Mouse (Mus musculus) embryonic fibroblast, embryonic 13.5 days (primary cell): ENCODE measurements around the gene Pagr1a. TPM values are rescaled to one million over a fixed set of nuclear protein-coding genes. Genes with fewer than 3 reads are reported as not detected.

Experiments used
- H3K27ac ChIP-seq: 2 replicates; pipeline ENCODE4 v1.5.1; 2012; ENCODE audit warnings: low read length, control low read depth, inconsistent platforms; ENCODE audit not compliant: insufficient read depth
- H3K4me1 ChIP-seq: 2 replicates; pipeline ENCODE4 v1.6.1; 2011; ENCODE audit warnings: low read length; ENCODE audit not compliant: control insufficient read depth, insufficient read depth
- H3K4me3 ChIP-seq: 2 replicates; pipeline ENCODE4 v1.5.1; 2011; ENCODE audit warnings: mild to moderate bottlenecking, control low read depth, low read length; ENCODE audit not compliant: insufficient read depth
- CTCF ChIP-seq: IDR thresholded peaks from 2 replicates; pipeline ENCODE4 v1.5.1; 2011; ENCODE audit warnings: mild to moderate bottlenecking, control low read depth, low read length, moderate library complexity, borderline replicate concordance; ENCODE audit not compliant: insufficient read depth
- POLR2A ChIP-seq: IDR thresholded peaks from 2 replicates; pipeline ENCODE4 v1.6.1; 2011; ENCODE audit warnings: low read depth, mild to moderate bottlenecking, control low read depth, low read length, moderate library complexity
- polyA plus RNA-seq: library from polyadenylated mRNA; stranded (reverse); fragments of >200 nt; gene quantifications from 2 replicates; pipeline ENCODE4 v1.2.4, GENCODE M21; 2011; ENCODE audit warnings: low read depth; ENCODE audit not compliant: missing spikeins, insufficient read length

Gene Pagr1a
- polyA plus RNA-seq, 1 experiment, result 14.3 TPM

GRCm38 (mm10) chr7:127016081-127016480 is 1.1 kb downstream of the Pagr1a start:
- TF ChIP-seq CTCF (no peak), POLR2A (no peak; the same call in 1 of the 2 replicates)
- peak overlapping the region; percentile 85 for H3K27ac ChIP-seq
- peak overlapping the region; percentile 73 for H3K4me3 ChIP-seq
- peaks cover 2% of the 10 kb centered on the region; the same call in 1 of the 2 replicates for H3K4me1 ChIP-seq

- Histone ChIP-seq H3K4me3 (no peak overlapping the region), H3K4me1 (peaks cover 2% of the 10 kb centered on the region; the same call in 1 of the 2 replicates), H3K27ac (no peak overlapping the region)
- no peak for TF ChIP-seq POLR2A
- no peak for TF ChIP-seq CTCF
These were observed 2.2 kb downstream of the Pagr1a start for GRCm38 (mm10) chr7:127014993-127015392.

- TF ChIP-seq CTCF, result no peak
- TF ChIP-seq POLR2A, result peak; percentile 73
- Histone ChIP-seq H3K4me3 (peak within 1 kb of the TSS; percentile 78), H3K4me1 (peaks cover 2% of the 10 kb centered on the region), H3K27ac (peak within 1 kb of the TSS; percentile 28)
These were observed 2.8 kb downstream of the Pagr1a start, which contains the start of gene Mvp for GRCm38 (mm10) chr7:127014320-127014719. TSS of gene Mvp (minus strand) at chr7:127014621.

GRCm38 (mm10) chr7:127013385-127013784 is 3.8 kb downstream of the Pagr1a start:
- peak overlapping the region; percentile 78 for H3K4me3 ChIP-seq

GRCm38 (mm10) chr7:127012845-127013244 is 4.3 kb downstream of the Pagr1a start:
- no peak overlapping the region for H3K27ac ChIP-seq
- TF ChIP-seq POLR2A (no peak), CTCF (no peak)
- H3K4me3 ChIP-seq, result no peak overlapping the region
- H3K4me1 ChIP-seq, result peaks cover 10% of the 10 kb centered on the region

More at GRCm38 (mm10) chr7:127013385-127013784, 3.8 kb downstream of the Pagr1a start:
- H3K4me1 ChIP-seq, result peaks cover 9% of the 10 kb centered on the region
- no peak for TF ChIP-seq CTCF
- TF ChIP-seq POLR2A, result no peak
- no peak overlapping the region for H3K27ac ChIP-seq

GRCm38 (mm10) chr7:127012374-127012773 is 4.8 kb downstream of the Pagr1a start:
- no peak for TF ChIP-seq POLR2A
- TF ChIP-seq CTCF, result no peak
- Histone ChIP-seq H3K4me3 (no peak overlapping the region), H3K4me1 (peaks cover 10% of the 10 kb centered on the region), H3K27ac (no peak overlapping the region)

GRCm38 (mm10) chr7:127011717-127012116 is 5.4 kb downstream of the Pagr1a start:
- TF ChIP-seq CTCF, result no peak
- TF ChIP-seq POLR2A, result no peak
- peaks cover 10% of the 10 kb centered on the region for H3K4me1 ChIP-seq
- H3K4me3 ChIP-seq, result no peak overlapping the region
- H3K27ac ChIP-seq, result no peak overlapping the region

GRCm38 (mm10) chr7:127011051-127011450 is 6.1 kb downstream of the Pagr1a start:
- TF ChIP-seq POLR2A, result no peak
- TF ChIP-seq CTCF, result no peak
- H3K4me3 ChIP-seq, result no peak overlapping the region
- H3K27ac ChIP-seq, result no peak overlapping the region; the same call in 1 of the 2 replicates
- H3K4me1 ChIP-seq, result peaks cover 10% of the 10 kb centered on the region

GRCm38 (mm10) chr7:127009307-127010085 is 7.7 kb downstream of the Pagr1a start:
- peaks cover 10% of the 10 kb centered on the region for H3K4me1 ChIP-seq
- no peak overlapping the region for H3K4me3 ChIP-seq
- no peak for TF ChIP-seq POLR2A
- H3K27ac ChIP-seq, result peak overlapping the region; percentile 75
